Mouse (Mus musculus) spleen, adult 2 months (tissue): ENCODE data around the gene Cuedc2.

Experiments
- CTCF ChIP-seq: fragments of 200-500 bp; IDR thresholded peaks from 2 replicates; pipeline ENCODE4 v1.5.1; 2011; ENCODE audit warnings: mild to moderate bottlenecking, inconsistent platforms; ENCODE audit not compliant: insufficient read depth, insufficient read length, insufficient replicate concordance; ENCODE audit errors: extremely low read depth
- POLR2A ChIP-seq: fragments of 200-500 bp; IDR thresholded peaks from 2 replicates; pipeline ENCODE4 v1.6.1; 2011; ENCODE audit warnings: low read depth, low read length, inconsistent platforms

DNA sequence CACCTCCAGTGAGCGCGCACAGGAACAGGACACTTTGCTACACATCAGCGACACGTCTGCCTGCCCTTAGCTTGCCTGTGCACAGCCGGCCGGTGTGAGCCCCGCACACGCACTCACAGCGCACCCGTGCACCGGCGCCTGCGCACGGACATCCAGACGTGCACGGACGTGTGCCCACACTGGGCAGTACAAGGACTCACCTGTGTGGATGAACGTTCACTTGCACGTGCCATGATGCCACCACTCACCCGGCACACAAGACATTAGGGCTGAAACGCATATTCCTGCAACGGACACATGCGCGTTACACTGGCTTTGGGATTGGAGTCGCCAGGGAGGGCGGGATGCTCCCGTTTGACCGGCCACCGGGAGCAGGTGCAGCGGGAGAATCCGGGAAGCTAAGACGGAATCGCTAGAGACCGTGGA lies 33.6 kb downstream of the Cuedc2 start:
- TF ChIP-seq CTCF (no peak), POLR2A (no peak; the same call in 1 of the 2 replicates)
